11 mouse cellular contexts compared by ENCODE assay signal in genomic region chr2:128060680-128061287, GRCm38 (mm10).
DNase-seq lines count a peak whose midpoint lies in the region.
"Had no signal": no experiment of that assay in that cellular context is flagged by ENCODE, and none has a peak within 500 bp of the region (broad histone marks: within the 10 kb centered on the region; RNA-seq: fewer than 3 reads in every experiment).

No protein-coding gene starts in this region.

- DNase-seq in spleen, postnatal 36 days (ENCODE audit: low spot score in 2 of 2) = peak; percentile 54 to 55
- no peak for DNase-seq in spleen, adult 12 weeks (ENCODE audit: low spot score)
- DNase-seq in MEL-GATA-1-ER (ENCODE audit: extremely low read depth, low read depth) = peak; percentile 48
- DNase-seq in lung, postnatal 36 days = peak; percentile 30
- no peak for DNase-seq in left cerebral cortex, adult 11 months (ENCODE audit: low spot score)
- DNase-seq in frontal cortex, adult 2 months (ENCODE audit: extremely low spot score in 1 of 2, low spot score in 1 of 2) = no peak
- no peak for DNase-seq in heart, postnatal 4 days
- DNase-seq: cerebellum, adult 9-10 months; kidney, adult 2 months; right cerebral cortex, postnatal 4 days; thymus, postnatal 36 days had no signal

Comparison
In these comparisons a context has a peak if more than half of its experiments do, and no peak if none do; other contexts are left out.
1. DNase-seq: peak in spleen, postnatal 36 days (2 of 2), MEL-GATA-1-ER (single experiment) and lung, postnatal 36 days (single experiment); none in spleen, adult 12 weeks (single experiment), left cerebral cortex, adult 11 months (single experiment), frontal cortex, adult 2 months (0 of 2) and heart, postnatal 4 days (single experiment).